Mouse (Mus musculus) B cell, adult (primary cell): ENCODE measurements around the gene Mrps7. TPM values are rescaled to one million over a fixed set of nuclear protein-coding genes. Genes with fewer than 3 reads are reported as not detected.

Source experiments
- total RNA-seq: library from RNA; stranded (reverse); gene quantifications from 4 replicates; pipeline ENCODE4 v1.2.4, GENCODE M21; 2023; ENCODE audit not compliant: inconsistent age

Gene Mrps7
- total RNA-seq = 35.4 to 37.4 TPM (median 36.9 TPM) in 4 replicates

DNA sequence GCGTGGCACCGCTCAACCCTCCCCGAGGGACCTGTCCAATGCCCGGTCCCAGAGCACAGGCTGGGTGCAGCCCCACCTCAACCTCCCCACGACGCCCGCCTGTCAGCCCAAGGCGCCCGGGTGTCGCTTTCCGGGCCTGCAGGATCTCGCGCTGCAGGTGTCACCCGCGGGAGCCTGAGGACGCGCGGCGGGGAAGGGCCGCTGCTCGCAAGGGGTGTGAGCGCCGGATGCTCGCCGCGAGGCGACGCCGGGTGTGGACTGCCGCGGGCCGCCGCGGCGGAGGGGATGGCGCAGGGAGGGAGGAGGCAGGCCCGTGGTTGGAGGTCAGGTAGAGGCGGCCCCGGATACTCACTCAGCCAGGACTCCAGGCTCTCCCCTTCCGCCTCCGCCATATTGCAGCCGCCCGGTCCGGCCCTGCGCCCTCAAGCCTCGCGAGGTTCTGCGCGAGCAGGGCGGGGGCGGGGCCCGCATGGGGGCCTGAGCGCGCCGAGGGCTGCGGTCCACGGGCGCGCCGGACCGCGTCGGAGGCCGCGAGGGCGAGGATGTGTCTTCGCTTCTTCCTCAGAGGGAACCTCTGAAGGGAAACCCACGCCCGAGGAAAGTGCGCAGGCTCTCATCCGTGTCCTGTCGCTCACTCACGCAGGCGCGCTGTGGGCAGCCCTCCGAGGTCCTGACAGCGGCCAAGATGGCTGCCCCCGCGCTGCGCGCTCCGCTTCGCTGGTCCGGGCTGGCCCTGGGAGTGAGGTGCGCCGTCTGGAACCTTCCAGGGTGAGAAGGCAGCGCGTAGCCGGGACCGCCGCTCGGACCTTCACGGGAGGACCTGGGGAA lies at the start of gene Mrps7, which contains the start of gene Gga3:
Gene Mrps7 (plus strand): TSS at position 450 of the 828 bp plus-strand sequence.
Gene Gga3 (minus strand): TSS at position 576 of the 828 bp plus-strand sequence.

DNA sequence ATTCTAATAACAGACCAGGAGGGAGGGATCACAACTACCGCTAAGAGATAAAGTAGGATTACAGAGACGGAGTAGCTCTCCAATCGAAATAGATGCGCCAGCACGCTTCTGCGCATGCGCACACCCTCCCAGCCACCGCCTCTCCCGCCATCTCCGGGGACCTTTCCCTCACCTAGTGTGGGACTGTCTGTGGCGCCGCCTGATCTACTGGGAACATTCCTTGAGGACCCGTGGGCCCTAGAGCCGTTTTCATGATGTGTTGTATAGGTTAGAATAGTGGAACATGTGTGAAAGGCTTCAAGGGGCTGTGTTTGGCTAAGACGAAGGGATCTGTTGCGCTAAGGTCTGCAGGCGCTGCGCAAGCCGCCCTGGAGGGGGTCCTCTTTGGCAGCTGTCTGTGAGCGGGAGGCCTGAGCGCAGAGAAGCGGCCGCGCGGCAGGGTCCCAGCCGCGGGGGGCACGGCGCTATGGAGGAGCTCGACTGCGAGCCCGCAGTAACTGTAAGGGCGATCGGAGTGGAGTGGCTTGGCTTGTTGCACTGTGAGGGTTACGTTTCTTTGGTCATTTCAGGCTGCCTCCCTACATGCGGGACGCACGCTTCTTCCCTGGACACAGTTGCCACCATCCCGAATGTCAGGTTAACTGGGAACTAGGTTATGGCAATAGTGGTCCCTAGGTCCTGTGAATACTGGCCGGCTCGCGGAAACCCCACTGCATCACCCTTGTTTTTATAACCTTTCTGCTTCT lies 39.5 kb upstream of the Mrps7 start, which contains the start of gene Nup85:
Gene Nup85 (plus strand): TSS at position 371 of the 746 bp plus-strand sequence.

DNA sequence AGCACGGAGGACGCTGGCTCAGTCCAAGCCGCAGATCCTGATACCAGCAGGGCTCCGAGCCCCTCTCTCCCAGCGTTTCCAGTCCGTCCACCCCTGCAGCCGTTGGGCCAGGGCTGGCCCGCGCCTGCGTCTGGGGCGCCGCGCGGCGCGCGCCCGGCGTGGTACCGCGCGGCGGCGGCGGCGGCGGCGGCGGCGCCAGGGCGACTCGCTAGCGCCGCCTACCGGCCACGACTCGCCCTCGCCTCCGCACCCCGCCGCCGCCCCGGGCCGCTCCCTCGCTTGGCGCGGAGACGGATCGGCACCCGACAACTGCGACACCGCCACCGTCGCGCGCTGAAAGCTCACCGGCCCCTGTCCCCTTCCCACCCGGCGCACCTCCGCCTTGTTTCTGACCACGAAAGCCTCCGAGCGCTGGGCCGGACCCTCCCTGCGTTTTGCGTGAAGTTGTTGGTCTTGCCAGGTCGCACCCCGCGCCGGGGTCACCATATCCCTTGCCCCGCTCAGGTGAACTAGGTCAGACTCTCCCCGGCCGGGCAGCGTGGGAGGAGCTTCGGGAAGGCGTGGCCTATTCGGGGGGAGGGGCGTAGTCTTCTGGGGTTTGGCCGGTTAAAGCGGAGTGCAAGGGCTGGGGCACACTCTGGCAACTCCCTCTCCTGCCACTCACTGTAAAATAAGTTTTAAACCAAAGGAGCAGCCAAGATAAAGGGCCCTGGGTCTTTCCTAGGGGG lies 8.8 kb downstream of the Mrps7 start, which contains the start of gene Mif4gd:
Gene Mif4gd (minus strand): TSS at position 560 of the 728 bp plus-strand sequence.

DNA sequence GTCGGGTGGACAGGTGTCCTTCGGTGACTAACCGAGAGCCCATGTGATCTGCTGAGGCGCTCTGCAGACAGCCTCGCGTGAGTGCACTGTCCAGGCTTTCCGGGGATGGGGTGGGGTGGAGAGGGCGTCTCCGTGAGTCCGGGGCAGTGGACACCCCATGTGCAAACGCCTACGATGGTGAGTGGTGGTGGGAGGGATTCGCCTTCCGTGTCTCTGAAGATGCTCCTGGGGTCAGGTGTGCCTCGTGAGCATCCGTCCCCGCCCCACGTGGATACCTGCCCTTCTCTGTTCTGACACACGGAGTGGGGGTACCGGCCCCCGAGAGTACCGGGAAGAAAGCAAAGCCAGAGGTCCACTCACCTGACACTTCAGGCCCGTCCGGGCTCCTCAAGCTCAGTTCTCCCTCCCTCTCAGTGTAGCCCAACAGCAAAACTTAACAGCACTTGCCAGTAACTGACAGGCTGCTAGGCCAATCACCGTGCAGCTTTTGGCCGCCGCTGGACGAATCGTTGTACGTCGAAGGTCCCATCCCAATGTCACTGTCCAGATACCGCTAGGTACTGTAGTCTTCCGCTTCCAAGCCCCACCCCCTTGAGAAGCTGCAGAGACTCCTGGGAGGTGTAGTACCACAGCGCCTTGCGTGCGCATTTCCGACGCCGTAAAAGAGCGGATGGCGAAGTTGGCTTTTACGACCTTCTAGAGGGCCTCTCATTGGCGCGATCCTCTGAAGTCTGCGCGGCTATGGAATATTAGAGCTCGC lies 24.2 kb downstream of the Mrps7 start, which contains the start of gene Slc25a19:
Gene Slc25a19 (minus strand): TSS at position 591 of the 760 bp plus-strand sequence.

Other genes starting within 250 kb of the Mrps7 start
- 0.16 to 1.3 TPM (median 0.62 TPM) in 4 replicates for gene Hid1, start 236.2 kb upstream of the Mrps7 start, total RNA-seq
- not detected in 4 replicates for gene Cdr2l, start 222.0 kb upstream of the Mrps7 start, total RNA-seq
- 39.5 to 75.4 TPM (median 57.2 TPM) in 4 replicates for gene Mrpl58, start 200.2 kb upstream of the Mrps7 start, total RNA-seq
- 182 to 204 TPM (median 189 TPM) in 4 replicates for gene Atp5h, start 184.0 kb upstream of the Mrps7 start, total RNA-seq
- gene Kctd2, start 183.8 kb upstream of the Mrps7 start, total RNA-seq = 29.9 to 44.8 TPM (median 39.7 TPM) in 4 replicates
- gene Trim80, start 163.4 kb upstream of the Mrps7 start, total RNA-seq = not detected in 4 replicates
- not detected in 4 replicates for gene Slc16a5, start 141.5 kb upstream of the Mrps7 start, total RNA-seq
- gene Armc7, start 128.3 kb upstream of the Mrps7 start, total RNA-seq = 8.2 to 10.0 TPM (median 9.4 TPM) in 4 replicates
- 74.5 to 85.8 TPM (median 80.1 TPM) in 4 replicates for gene Nt5c, start 112.1 kb upstream of the Mrps7 start, total RNA-seq
- 194 to 214 TPM (median 207 TPM) in 4 replicates for gene Jpt1, start 89.5 kb upstream of the Mrps7 start, total RNA-seq
- 240 to 284 TPM (median 258 TPM) in 4 replicates for gene Sumo2, start 67.6 kb upstream of the Mrps7 start, total RNA-seq
- 65.8 to 88.5 TPM (median 71.8 TPM) in 4 replicates for gene Nup85, start 39.5 kb upstream of the Mrps7 start, total RNA-seq
- gene Gga3, start 126 bp downstream of the Mrps7 start, total RNA-seq = 84.2 to 122 TPM (median 114 TPM) in 4 replicates
- gene Mif4gd, start 9.0 kb downstream of the Mrps7 start, total RNA-seq = 285 to 296 TPM (median 290 TPM) in 4 replicates
- 104 to 121 TPM (median 107 TPM) in 4 replicates for gene Slc25a19, start 24.4 kb downstream of the Mrps7 start, total RNA-seq
- gene Grb2, start 104.7 kb downstream of the Mrps7 start, total RNA-seq = 286 to 382 TPM (median 375 TPM) in 4 replicates
- gene Tmem94, start 161.5 kb downstream of the Mrps7 start, total RNA-seq = 51.4 to 54.2 TPM (median 52.6 TPM) in 4 replicates
- gene Caskin2, start 209.7 kb downstream of the Mrps7 start, total RNA-seq = 3.4 to 5.3 TPM (median 3.9 TPM) in 4 replicates
- gene Tsen54, start 210.8 kb downstream of the Mrps7 start, total RNA-seq = 24.2 to 40.5 TPM (median 36.9 TPM) in 4 replicates
- 22.7 to 31.1 TPM (median 26.4 TPM) in 4 replicates for gene Llgl2, start 220.1 kb downstream of the Mrps7 start, total RNA-seq